14 mouse cellular contexts compared by ENCODE assay signal in the genomic region with DNA sequence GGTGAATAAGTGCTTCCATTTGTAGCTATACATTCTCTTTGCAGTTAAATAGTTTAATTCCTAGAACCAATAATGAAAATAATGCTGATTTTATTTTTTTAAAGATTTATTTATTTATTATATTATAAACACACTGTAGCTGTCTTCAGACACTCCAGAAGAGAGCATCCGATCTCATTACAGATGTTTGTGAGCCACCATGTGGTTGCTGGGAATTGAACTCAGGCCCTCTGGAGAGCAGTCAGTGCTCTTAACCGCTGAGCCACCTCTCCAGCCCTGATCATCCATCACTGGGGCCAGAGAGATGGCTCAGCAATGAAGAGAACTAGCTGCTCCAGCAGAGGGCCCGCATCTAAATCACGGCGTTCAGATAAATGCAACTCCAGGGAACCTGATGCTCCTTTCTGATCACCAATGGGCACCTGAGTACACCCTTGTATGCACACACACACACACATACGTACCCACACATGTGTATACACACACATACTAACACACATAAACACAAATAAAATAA. TPM values are rescaled to one million over a fixed set of nuclear protein-coding genes. Genes with fewer than 3 reads are reported as not detected.
DNase-seq lines count a peak whose midpoint lies in the region; ATAC-seq lines count a peak whose summit lies in the region.
"Had no signal": no experiment of that assay in that cellular context is flagged by ENCODE, and none has a peak within 500 bp of the region (broad histone marks: within the 10 kb centered on the region; RNA-seq: fewer than 3 reads in every experiment).

No protein-coding gene starts in this region.

- H3K4me1 ChIP-seq in liver, embryonic 12.5 days: peaks cover 52% of the 10 kb centered on the region

- no peak for ATAC-seq in liver, embryonic 12.5 days
- ATAC-seq: intestine, embryonic 16.5 days had no signal

- H3K27ac ChIP-seq in liver, embryonic 12.5 days: no peak overlapping the region
- H3K27ac ChIP-seq: heart, embryonic 15.5 days; neural tube, embryonic 13.5 days had no signal

- H3K4me2 ChIP-seq in liver, embryonic 12.5 days: peak overlapping the region; percentile 88

- H3K9me3 ChIP-seq in liver, embryonic 12.5 days (replicated peaks): no peaks in the 10 kb centered on the region
- H3K9me3 ChIP-seq: heart, embryonic 15.5 days; neural tube, embryonic 13.5 days had no signal

- no peak overlapping the region for H3K9ac ChIP-seq in liver, embryonic 12.5 days
- H3K9ac ChIP-seq: heart, embryonic 15.5 days; neural tube, embryonic 13.5 days had no signal

- no peak overlapping the region for H3K4me3 ChIP-seq in liver, embryonic 12.5 days
- H3K4me3 ChIP-seq: heart, embryonic 15.5 days; neural tube, embryonic 13.5 days had no signal

- peak; percentile 12 to 27 for DNase-seq in cerebellum, postnatal 14 days
- DNase-seq in cerebellum, adult 11-12 months: no peak
- DNase-seq in kidney, postnatal 36 days: peak; percentile 33 to 38
- DNase-seq in kidney, adult 18-20 months: no peak
- peak; percentile 24 for DNase-seq in CD4-positive helper T cell, adult 2 months (ENCODE audit: low read depth, low spot score)
- no peak for DNase-seq in right cerebral cortex, postnatal 36 days (ENCODE audit: low spot score in 2 of 2)
- DNase-seq: layer of hippocampus, adult 9-11 months; left cerebral cortex, postnatal 4 days; right cerebral cortex, adult 18-20 months; thymus, postnatal 25 days had no signal

- 74% methylated on average over 6 of the region's 6 CpGs for WGBS in liver, embryonic 12.5 days (ENCODE audit: insufficient replicate concordance)

- no peaks in the 10 kb centered on the region for H3K27me3 ChIP-seq in liver, embryonic 12.5 days (replicated peaks)
- H3K27me3 ChIP-seq: heart, embryonic 15.5 days had no signal

- H3K36me3 ChIP-seq in liver, embryonic 12.5 days: peaks cover 12% of the 10 kb centered on the region

RNA-seq across cellular contexts. Expression of a gene that starts 3.5 kb away (rescaled TPM):
- 22.3 and 22.7 TPM in 2 replicates for polyA plus RNA-seq in liver, embryonic 12.5 days (2016; fragmentation: Nextera tagmentation; extraction: Ambion mirVana)

Comparison
In these comparisons a context has a peak if more than half of its experiments do, and no peak if none do; other contexts are left out.
1. DNase-seq: peak in cerebellum, postnatal 14 days (2 of 2), kidney, postnatal 36 days (2 of 2) and CD4-positive helper T cell, adult 2 months (single experiment); none in cerebellum, adult 11-12 months (single experiment), kidney, adult 18-20 months (single experiment) and right cerebral cortex, postnatal 36 days (0 of 2).